Mouse (Mus musculus): ENCODE measurements around the gene Gucd1. TPM values are rescaled to one million over a fixed set of nuclear protein-coding genes. Genes with fewer than 3 reads are reported as not detected.

Gene Gucd1
- polyA plus RNA-seq, 1 experiment from 2014 or later, result 80.9 TPM

DNA sequence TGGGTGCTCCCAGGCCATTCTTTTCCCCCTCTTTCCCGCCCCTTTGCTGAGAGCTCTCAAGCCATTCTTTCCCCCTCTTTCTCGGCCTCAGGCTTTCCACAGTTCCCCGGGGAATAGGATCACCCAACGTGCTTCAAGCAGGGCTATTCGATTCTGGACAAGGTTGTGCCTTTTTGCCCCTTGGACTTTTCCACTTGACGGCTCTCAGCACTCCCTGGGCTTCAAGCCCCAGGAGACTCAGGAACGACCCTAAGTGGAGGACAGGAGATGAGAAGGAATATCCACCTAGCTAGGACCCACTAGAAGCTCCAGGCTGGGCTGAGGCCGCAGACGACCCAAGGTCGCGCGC is 1.1 kb downstream of the Gucd1 start:
- H3K9me3 ChIP-seq (ENCODE audit: control insufficient read depth), result no peaks in the 10 kb centered on the region
- H3K4me2 ChIP-seq (replicated peaks; ENCODE audit: low read depth), result peak overlapping the region; percentile 82
- H3K36me3 ChIP-seq (ENCODE audit: control insufficient read depth, insufficient read depth), result peaks cover 19% of the 10 kb centered on the region; the same call in 1 of the 2 replicates
- H3K4me1 ChIP-seq (replicated peaks; ENCODE audit: control insufficient read depth, insufficient read depth, low read length), result peaks cover 11% of the 10 kb centered on the region; the same call in 1 of the 2 replicates
- peak; percentile 1 for ATAC-seq
- no peak for TF ChIP-seq CTCF (IDR thresholded peaks at IDR 0.05; ENCODE audit: low read depth)
- H3K27ac ChIP-seq (ENCODE audit: low read depth, low read length), result peak overlapping the region; percentile 99
- peak overlapping the region; percentile 92 for H3K9ac ChIP-seq (ENCODE audit: low read depth, low read length)
- H3K27me3 ChIP-seq (replicated peaks; ENCODE audit: control insufficient read depth, insufficient read depth, low read length), result no peaks in the 10 kb centered on the region
- WGBS, result under 1% methylated on average over 12 of the region's 12 CpGs
- H3K4me3 ChIP-seq (ENCODE audit: low read depth, low read length), result peak overlapping the region; percentile 77

DNA sequence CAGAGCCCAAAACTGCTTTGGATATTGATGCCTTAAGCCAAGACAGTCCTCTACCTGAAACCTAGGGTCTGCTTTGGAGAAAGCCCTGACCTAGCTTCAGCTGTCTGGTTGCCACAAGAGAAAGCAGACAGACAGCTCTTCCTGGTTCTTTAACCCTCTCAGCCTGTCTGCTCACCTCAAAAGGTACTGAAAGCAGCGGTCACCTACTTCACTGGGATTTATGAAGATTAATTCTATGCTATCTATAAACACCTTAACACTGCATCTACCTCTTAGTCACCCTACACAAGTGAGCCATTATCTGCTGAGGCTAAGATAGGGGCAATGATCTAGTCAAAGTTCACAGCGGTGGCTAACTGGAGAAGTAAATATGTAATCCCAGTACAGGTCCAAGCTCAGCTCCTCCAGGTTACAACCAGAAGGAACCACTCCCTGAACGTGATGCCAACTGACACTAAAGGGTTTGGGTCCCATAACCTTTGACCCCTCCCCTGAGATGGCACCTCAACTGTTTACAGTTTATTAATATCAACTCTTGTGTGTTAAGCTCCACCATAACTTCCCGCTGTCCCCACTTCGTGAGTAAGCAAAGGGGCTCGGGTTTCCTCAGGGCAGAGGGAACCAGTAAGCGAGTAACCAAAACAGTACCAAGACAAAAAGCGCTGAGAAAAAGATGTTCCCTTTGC is 1.6 kb downstream of the Gucd1 start:
- Histone ChIP-seq H3K27me3 (replicated peaks; ENCODE audit: control insufficient read depth, insufficient read depth, low read length) (no peaks in the 10 kb centered on the region), H3K4me3 (ENCODE audit: low read depth, low read length) (peak overlapping the region; percentile 77), H3K4me2 (replicated peaks; ENCODE audit: low read depth) (peak overlapping the region; percentile 82), H3K9me3 (ENCODE audit: control insufficient read depth) (no peaks in the 10 kb centered on the region), H3K4me1 (replicated peaks; ENCODE audit: control insufficient read depth, insufficient read depth, low read length) (peaks cover 11% of the 10 kb centered on the region; the same call in 1 of the 2 replicates), H3K9ac (ENCODE audit: low read depth, low read length) (peak overlapping the region; percentile 92), H3K27ac (ENCODE audit: low read depth, low read length) (peak overlapping the region; percentile 99), H3K36me3 (ENCODE audit: control insufficient read depth, insufficient read depth) (peaks cover 24% of the 10 kb centered on the region)
- no peak for TF ChIP-seq CTCF (IDR thresholded peaks at IDR 0.05; ENCODE audit: low read depth)
- WGBS, result 12% methylated on average over 8 of the region's 8 CpGs
- peak; percentile 54 for ATAC-seq

DNA sequence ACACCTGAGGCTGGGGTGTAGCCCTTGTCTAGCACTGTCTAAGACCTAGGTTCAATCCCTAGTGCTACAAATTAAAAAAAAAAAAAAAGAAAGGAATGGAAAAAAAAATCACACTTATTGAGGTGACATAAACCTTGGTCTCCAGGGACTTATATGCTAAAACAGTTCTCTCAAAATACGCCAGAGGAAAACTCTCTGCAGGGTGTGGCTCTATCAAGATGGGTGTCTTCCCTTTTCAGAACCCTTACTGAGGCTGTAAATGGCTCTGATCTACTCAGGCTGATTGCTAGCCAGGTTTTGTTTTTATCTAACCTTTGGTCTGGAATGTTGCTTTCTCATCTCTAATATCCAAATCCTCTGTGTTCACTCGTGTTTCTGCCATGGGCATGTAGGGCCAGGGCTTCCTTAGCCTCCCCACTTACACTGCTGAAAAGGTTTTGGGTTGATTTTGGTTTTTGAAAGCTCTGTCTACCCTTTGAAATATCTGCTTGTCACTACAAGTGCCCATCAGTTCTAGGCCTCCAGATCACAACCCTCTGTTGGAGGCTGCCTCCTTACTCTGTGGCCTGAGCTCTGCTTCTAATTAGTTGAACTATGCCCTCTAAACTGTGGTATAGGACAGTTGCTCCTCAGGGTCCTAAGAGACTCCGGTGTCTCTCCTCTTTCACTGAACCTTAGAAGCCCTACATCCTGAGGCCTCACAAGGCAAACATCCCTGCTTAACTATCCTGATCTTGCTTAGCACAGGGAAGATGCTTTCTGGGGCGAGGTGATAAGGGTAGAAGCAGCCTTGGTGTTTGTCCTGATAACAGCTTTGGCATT is 2.3 kb downstream of the Gucd1 start:
- 41% methylated on average over 4 of the region's 4 CpGs for WGBS
- peaks cover 25% of the 10 kb centered on the region for H3K36me3 ChIP-seq (ENCODE audit: control insufficient read depth, insufficient read depth)
- ATAC-seq, result no peak
- peak overlapping the region; percentile 52 for H3K9ac ChIP-seq (ENCODE audit: low read depth, low read length)
- H3K9me3 ChIP-seq (ENCODE audit: control insufficient read depth), result no peaks in the 10 kb centered on the region
- peak overlapping the region; percentile 99 for H3K27ac ChIP-seq (ENCODE audit: low read depth, low read length)
- no peaks in the 10 kb centered on the region for H3K27me3 ChIP-seq (replicated peaks; ENCODE audit: control insufficient read depth, insufficient read depth, low read length)
- peak overlapping the region; percentile 77 for H3K4me3 ChIP-seq (ENCODE audit: low read depth, low read length)
- no peak for TF ChIP-seq CTCF (IDR thresholded peaks at IDR 0.05; ENCODE audit: low read depth)
- H3K4me1 ChIP-seq (replicated peaks; ENCODE audit: control insufficient read depth, insufficient read depth, low read length), result peaks cover 11% of the 10 kb centered on the region; the same call in 1 of the 2 replicates
- peak overlapping the region; percentile 82 for H3K4me2 ChIP-seq (replicated peaks; ENCODE audit: low read depth)

DNA sequence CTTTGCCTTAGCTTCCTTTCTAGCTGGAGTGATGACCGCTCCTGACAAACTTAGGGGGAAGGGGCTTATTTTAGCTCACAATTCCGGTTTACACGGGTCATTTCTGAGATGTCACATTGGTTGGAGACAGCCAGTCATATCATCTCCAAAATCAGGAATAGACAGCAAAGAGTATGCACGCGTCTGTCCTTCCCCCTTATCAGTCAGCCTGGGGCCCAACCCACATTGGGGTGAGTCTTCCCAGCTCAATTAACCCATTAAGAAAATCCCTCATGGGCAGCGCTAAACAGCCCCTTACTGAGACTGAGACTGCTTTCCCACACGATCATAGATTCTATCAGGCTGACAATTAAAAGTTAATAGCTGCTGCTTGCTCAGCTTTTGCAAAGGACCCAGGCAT is 3.4 kb downstream of the Gucd1 start:
- Histone ChIP-seq H3K4me1 (replicated peaks; ENCODE audit: control insufficient read depth, insufficient read depth, low read length) (peaks cover 11% of the 10 kb centered on the region; the same call in 1 of the 2 replicates), H3K27ac (ENCODE audit: low read depth, low read length) (peak overlapping the region; percentile 87), H3K27me3 (replicated peaks; ENCODE audit: control insufficient read depth, insufficient read depth, low read length) (no peaks in the 10 kb centered on the region), H3K4me2 (replicated peaks; ENCODE audit: low read depth) (peak overlapping the region; percentile 82), H3K9me3 (ENCODE audit: control insufficient read depth) (no peaks in the 10 kb centered on the region), H3K4me3 (ENCODE audit: low read depth, low read length) (0 out of 2 replicates have a peak overlapping the region, but pooled peaks have one; percentile 0), H3K36me3 (ENCODE audit: control insufficient read depth, insufficient read depth) (peaks cover 26% of the 10 kb centered on the region), H3K9ac (ENCODE audit: low read depth, low read length) (no peak overlapping the region)
- ATAC-seq, result no peak
- WGBS, result 49% methylated on average over 7 of the region's 7 CpGs
- TF ChIP-seq CTCF (IDR thresholded peaks at IDR 0.05; ENCODE audit: low read depth), result no peak

DNA sequence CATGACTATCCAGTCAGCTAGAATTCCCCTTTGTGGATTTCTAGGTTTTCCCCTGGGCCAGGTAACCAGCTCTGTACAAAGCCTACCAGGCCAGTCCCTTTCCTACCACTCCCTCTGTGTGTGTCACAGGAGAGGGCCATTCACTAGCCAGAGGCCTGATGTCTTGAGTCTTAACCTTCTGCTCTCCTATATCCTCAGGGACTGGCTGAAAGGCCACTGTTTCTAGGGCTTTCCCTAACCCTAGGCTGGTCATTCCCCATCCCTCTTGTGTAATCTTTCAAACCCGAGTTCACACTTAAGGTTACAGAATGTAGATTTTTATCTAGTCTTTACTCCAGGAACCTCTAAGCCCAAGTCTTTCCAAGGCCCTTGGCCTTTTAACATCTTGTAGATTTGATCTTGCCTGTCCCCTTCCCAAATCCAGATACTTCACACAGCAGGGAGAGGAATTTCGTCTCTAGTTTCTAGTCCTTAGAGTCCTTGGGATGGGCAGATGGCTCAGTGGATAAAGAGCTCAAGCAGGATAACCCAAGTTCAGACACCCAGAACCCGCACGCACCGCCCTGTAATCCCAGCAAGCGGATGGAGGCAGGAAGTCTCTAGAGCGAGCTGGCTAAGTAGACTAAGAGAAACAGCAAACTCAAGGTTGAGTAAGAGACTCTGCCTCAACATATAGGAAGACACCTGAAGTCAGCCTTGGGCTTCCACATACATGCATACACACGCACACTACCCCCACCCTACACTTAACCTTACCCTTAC is 4.3 kb downstream of the Gucd1 start:
- Histone ChIP-seq H3K4me1 (replicated peaks; ENCODE audit: control insufficient read depth, insufficient read depth, low read length) (peaks cover 7% of the 10 kb centered on the region; the same call in 1 of the 2 replicates), H3K4me3 (ENCODE audit: low read depth, low read length) (0 out of 2 replicates have a peak overlapping the region, but pooled peaks have one; percentile 0), H3K27me3 (replicated peaks; ENCODE audit: control insufficient read depth, insufficient read depth, low read length) (no peaks in the 10 kb centered on the region), H3K27ac (ENCODE audit: low read depth, low read length) (peak overlapping the region; percentile 87), H3K36me3 (ENCODE audit: control insufficient read depth, insufficient read depth) (peaks cover 35% of the 10 kb centered on the region), H3K9ac (ENCODE audit: low read depth, low read length) (peak overlapping the region; percentile 26; the same call in 1 of the 2 replicates), H3K4me2 (replicated peaks; ENCODE audit: low read depth) (peak overlapping the region; percentile 82), H3K9me3 (ENCODE audit: control insufficient read depth) (no peaks in the 10 kb centered on the region)
- ATAC-seq, result no peak; the same call in 1 of the 2 replicates
- no peak for TF ChIP-seq CTCF (IDR thresholded peaks at IDR 0.05; ENCODE audit: low read depth)
- 70% methylated on average over 8 of the region's 8 CpGs for WGBS
